Mouse (Mus musculus) ovary, adult 2 months (tissue): ENCODE measurements around the gene Zfand5. TPM values are rescaled to one million over a fixed set of nuclear protein-coding genes. Genes with fewer than 3 reads are reported as not detected.

Experiments used
- polyA plus RNA-seq: library from polyadenylated mRNA; depleted of rRNA; stranded (reverse); fragments of >200 nt; gene quantifications from 2 replicates; pipeline ENCODE4 v1.2.3, GENCODE M21; 2012; rRNA removed

Zfand5 gene
- 29.3 and 48.0 TPM in 2 replicates for polyA plus RNA-seq

DNA sequence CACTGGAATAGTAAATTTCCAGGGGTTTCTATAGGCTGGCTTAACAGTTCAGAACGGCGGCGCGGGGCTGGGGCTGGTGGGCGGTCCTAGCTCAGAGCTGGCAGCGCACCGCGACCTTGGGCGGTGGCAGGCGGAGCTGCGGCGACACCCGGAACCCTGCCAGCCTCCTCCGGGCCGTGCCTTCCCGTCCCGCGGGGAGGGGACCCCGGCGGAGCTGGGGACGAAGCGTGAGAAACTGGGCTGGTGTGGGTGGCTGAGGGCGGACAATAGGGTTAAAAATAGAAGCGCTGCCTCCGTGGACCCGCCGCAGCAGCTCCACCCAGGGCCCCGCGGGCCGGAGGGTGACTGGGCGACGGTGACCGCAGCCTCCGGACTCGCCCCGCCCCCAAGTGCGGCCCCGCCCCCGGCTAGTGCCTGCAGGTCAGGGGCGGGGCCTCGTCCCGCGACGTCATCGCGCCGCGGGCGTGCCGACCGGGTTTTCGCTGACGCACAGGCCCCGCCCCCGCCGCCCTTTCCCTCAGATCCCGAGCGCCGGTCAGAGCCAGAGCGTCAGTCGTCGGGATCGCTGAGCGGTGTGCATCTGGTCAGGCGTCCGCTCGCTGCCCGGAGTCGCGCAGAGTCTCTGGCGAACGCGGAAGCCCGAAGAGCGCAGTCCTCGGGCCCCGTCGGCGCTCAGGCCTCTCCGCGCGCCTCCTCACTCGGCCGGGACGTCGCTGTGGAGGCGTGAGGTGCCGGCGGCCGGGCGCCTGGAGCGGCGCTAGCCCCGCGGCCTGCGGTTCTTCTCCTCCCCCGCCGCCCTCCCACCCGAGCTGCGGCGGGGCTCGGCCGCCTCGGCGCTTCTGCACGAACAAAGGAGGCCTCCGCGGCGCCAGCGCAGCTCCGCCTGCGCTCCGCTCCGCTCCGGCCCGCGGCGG lies at the start of gene Zfand5:
Zfand5 (plus strand) TSS at position 538 of the 914 bp plus-strand sequence.

Other genes with a start within 250 kb of the Zfand5 start
- 1.6 and 5.2 TPM in 2 replicates for gene Gda, start 201.2 kb downstream of the Zfand5 start, polyA plus RNA-seq